Mouse (Mus musculus) splenic B cell, adult 2 months (primary cell): Measurements from ENCODE around the gene Mgat1.
"Not testable (repeated sequence)": the region's sequence is repeated elsewhere in the genome, so short reads cannot be mapped to it uniquely, and the experiment has no call there.

ENCODE experiments used
- DNase-seq: peaks from one replicate; pipeline ENCODE4 v3.0.0-alpha.2; 2011; ENCODE audit warnings: low read depth, low spot score
- H3K27me3 ChIP-seq: 2 replicates; pipeline ENCODE4 v1.6.1; 2012; ENCODE audit warnings: mild to moderate bottlenecking, low read length, moderate library complexity, mixed read lengths; ENCODE audit not compliant: control insufficient read depth, poor library complexity, insufficient read depth, severe bottlenecking
- H3K36me3 ChIP-seq: 2 replicates; pipeline ENCODE4 v1.6.1; 2012; ENCODE audit warnings: mild to moderate bottlenecking, low read length, moderate library complexity, mixed read lengths; ENCODE audit not compliant: control insufficient read depth, poor library complexity, insufficient read depth, severe bottlenecking

Mgat1 gene

GRCm38 (mm10) chr11:49264081-49264480, 20.1 kb downstream of the Mgat1 start:
- no peak for DNase-seq
- H3K27me3 ChIP-seq: no peaks in the 10 kb centered on the region
- peaks cover 21% of the 10 kb centered on the region for H3K36me3 ChIP-seq

- Histone ChIP-seq H3K36me3 (peaks cover 21% of the 10 kb centered on the region), H3K27me3 (no peaks in the 10 kb centered on the region)
- DNase-seq: no peak
These were observed 20.6 kb downstream of the Mgat1 start for GRCm38 (mm10) chr11:49264622-49265021.

GRCm38 (mm10) chr11:49265101-49265500, 21.1 kb downstream of the Mgat1 start:
- Histone ChIP-seq H3K36me3 (peaks cover 18% of the 10 kb centered on the region), H3K27me3 (no peaks in the 10 kb centered on the region)
- no peak for DNase-seq

- DNase-seq: no peak
- H3K36me3 ChIP-seq: peaks cover 6% of the 10 kb centered on the region
- H3K27me3 ChIP-seq: no peaks in the 10 kb centered on the region
These were observed 22.7 kb downstream of the Mgat1 start for GRCm38 (mm10) chr11:49266671-49267070.

GRCm38 (mm10) chr11:49267316-49267715, 23.3 kb downstream of the Mgat1 start:
- peaks cover 6% of the 10 kb centered on the region for H3K36me3 ChIP-seq
- H3K27me3 ChIP-seq: no peaks in the 10 kb centered on the region; the same call in 1 of the 2 replicates
- no peak for DNase-seq

- no peaks in the 10 kb centered on the region; the same call in 1 of the 2 replicates for H3K27me3 ChIP-seq
- no peak for DNase-seq
These were observed 24.1 kb downstream of the Mgat1 start for GRCm38 (mm10) chr11:49267970-49268579.

GRCm38 (mm10) chr11:49269761-49270160, 25.8 kb downstream of the Mgat1 start:
- H3K27me3 ChIP-seq: no peaks in the 10 kb centered on the region; the same call in 1 of the 2 replicates
- peak; percentile 29 for DNase-seq
- H3K36me3 ChIP-seq: no peaks in the 10 kb centered on the region

More at GRCm38 (mm10) chr11:49267970-49268579, 24.1 kb downstream of the Mgat1 start:
- peaks cover under 1% of the 10 kb centered on the region for H3K36me3 ChIP-seq

GRCm38 (mm10) chr11:49270368-49270767, 26.4 kb downstream of the Mgat1 start:
- DNase-seq: no peak
- Histone ChIP-seq H3K27me3 (no peaks in the 10 kb centered on the region; the same call in 1 of the 2 replicates), H3K36me3 (no peaks in the 10 kb centered on the region)

GRCm38 (mm10) chr11:49271334-49271733, 27.3 kb downstream of the Mgat1 start:
- DNase-seq: peak; percentile 78
- H3K36me3 ChIP-seq: no peaks in the 10 kb centered on the region
- H3K27me3 ChIP-seq: no peaks in the 10 kb centered on the region; the same call in 1 of the 2 replicates

GRCm38 (mm10) chr11:49273834-49274519, 30.0 kb downstream of the Mgat1 start:
- Histone ChIP-seq H3K27me3 (no peaks in the 10 kb centered on the region; the same call in 1 of the 2 replicates), H3K36me3 (no peaks in the 10 kb centered on the region)
- DNase-seq: no peak

- DNase-seq: no peak
- Histone ChIP-seq H3K36me3 (no peaks in the 10 kb centered on the region), H3K27me3 (no peaks in the 10 kb centered on the region)
These were observed 34.2 kb downstream of the Mgat1 start, which contains the start of gene Olfr1393 for GRCm38 (mm10) chr11:49278222-49278621. Gene Olfr1393, plus strand, starts transcription at chr11:49278304.

GRCm38 (mm10) chr11:49284982-49285381, 41.0 kb downstream of the Mgat1 start, which contains the start of gene Olfr1392:
Gene Olfr1392, plus strand, starts transcription at chr11:49285282.
- H3K27me3 ChIP-seq, DNase-seq, H3K36me3 ChIP-seq: not testable (repeated sequence)

- Histone ChIP-seq H3K36me3 (no peaks in the 10 kb centered on the region), H3K27me3 (no peaks in the 10 kb centered on the region; the same call in 1 of the 2 replicates)
- no peak for DNase-seq
These were observed 43.3 kb downstream of the Mgat1 start for GRCm38 (mm10) chr11:49287251-49287650.

GRCm38 (mm10) chr11:49292777-49293176, 48.8 kb downstream of the Mgat1 start:
- H3K36me3 ChIP-seq: no peaks in the 10 kb centered on the region
- no peaks in the 10 kb centered on the region; the same call in 1 of the 2 replicates for H3K27me3 ChIP-seq
- DNase-seq: no peak

- DNase-seq: no peak
- H3K36me3 ChIP-seq: no peaks in the 10 kb centered on the region
- H3K27me3 ChIP-seq: no peaks in the 10 kb centered on the region
These were observed 60.5 kb downstream of the Mgat1 start, which contains the start of gene Olfr10 for GRCm38 (mm10) chr11:49304441-49304840. Gene Olfr10, plus strand, starts transcription at chr11:49304741.
